Mouse (Mus musculus) brain, embryonic 18.5 days (tissue): ENCODE results near the gene Rpia.

Experiments
- DNase-seq: peaks from one replicate; pipeline ENCODE4 v3.0.0-alpha.2; 2012; ENCODE audit warnings: low read depth, low spot score

Rpia gene

DNA sequence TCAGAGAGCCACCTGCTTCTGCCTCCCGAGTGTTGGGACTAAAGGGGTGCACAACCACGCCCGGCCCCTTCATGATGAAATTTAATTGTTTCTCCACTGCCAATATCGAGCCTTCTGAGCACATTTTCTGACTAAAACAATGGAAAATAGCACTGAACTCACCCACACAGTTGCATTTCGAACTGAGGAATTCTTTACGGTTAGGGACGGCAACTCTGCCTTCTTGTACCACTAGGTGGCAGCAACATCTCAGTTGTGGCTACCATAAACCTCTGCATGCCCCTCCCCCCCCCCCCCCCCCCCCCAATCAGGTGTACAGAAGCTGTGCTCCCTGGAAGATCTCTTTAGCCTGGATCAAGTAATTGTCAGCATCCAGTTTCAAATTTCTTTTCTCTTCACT, 13.2 kb upstream of the Rpia start:
- peak; percentile 22 for DNase-seq

- DNase-seq = peak; percentile 16
Measured at GRCm38 (mm10) chr6:70804632-70805031, 12.6 kb upstream of the Rpia start.

DNA sequence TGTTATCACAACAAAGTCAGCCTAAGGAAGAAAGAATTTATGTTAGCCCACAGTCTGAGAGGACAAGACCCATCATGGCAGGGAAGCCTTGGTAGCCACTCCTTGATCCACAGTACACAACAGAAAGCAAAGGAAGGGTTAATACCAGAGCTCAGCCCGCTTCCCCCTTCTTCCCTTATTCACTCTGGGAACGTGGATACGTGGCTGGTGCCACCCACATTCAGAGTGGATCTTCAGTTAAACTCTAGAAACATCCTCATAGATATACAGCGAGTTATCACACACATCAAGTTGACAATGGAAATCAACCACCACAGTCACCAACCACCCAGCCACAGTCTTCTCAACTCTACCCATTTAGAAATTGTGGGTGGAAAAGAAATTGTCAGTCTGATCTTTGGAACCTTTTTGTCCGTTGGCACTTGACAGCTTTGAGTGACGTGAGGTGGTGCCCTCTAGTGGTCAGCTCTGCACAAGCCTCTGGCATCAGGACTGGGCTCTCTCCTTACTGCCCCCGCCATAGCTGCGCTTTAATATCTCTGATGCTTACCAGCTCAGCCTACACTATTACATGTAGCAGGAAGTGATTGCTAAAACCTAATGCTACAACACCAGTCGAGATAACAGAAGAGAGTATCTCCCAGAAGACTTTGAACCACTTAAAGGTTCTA, 5.7 kb upstream of the Rpia start:
- DNase-seq = no peak

- no peak for DNase-seq
Measured at GRCm38 (mm10) chr6:70796940-70797339, 4.9 kb upstream of the Rpia start.

DNA sequence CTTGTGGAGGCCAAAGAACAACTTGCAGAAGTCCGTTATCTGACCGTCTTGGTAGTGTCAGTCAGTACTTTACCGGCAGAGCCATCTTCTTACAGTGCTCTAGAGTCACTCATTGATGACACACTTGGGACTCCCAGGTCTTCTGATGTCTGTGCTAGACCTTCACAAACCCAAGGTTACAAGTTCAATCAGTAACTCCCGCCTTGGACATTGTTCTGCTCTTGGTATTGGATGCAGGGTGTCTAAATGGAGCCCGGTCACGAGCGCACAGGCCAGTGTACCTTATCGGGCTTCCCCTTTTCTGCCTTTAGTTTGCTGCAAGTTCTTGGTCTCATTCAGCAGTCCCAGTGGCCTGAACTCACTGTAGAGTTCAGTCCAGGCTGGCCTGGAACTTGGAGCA, 612 bp upstream of the Rpia start:
- no peak for DNase-seq

- no peak for DNase-seq
Measured at GRCm38 (mm10) chr6:70790852-70791761, 925 bp downstream of the Rpia start.

DNA sequence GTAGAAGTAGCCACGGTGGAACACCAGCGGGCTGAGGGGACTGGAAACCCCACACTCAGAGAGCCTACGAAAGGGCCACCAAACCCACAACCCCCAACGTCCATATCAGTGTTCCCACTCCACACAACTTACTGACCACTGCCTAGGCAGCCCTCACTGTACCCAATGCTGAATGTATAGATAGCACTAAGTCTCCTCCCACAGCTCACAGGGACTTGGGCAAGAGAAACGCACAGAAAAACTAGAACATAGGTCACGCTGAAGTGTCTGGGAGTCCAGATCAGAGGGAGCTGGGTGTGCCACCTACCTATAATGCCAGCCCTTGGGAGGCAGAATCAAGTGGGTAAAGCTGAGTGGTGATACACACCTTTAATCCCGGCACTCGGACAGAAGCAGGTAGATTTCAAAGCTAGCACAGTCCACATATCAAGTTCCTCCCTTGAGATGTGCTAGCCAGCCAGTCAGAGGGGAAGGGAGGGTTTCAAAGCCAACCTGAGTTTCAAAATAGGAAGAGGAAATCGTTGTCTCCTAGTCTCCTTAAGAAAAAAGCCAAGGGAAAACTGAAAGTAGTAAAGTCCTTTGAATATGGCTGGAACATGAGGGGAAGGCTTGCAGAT, 1.9 kb downstream of the Rpia start:
- DNase-seq = no peak

GRCm38 (mm10) chr6:70789134-70789533, 2.9 kb downstream of the Rpia start:
- no peak for DNase-seq

GRCm38 (mm10) chr6:70787524-70787923, 4.5 kb downstream of the Rpia start:
- no peak for DNase-seq

GRCm38 (mm10) chr6:70785852-70786251, 6.2 kb downstream of the Rpia start:
- no peak for DNase-seq

- no peak for DNase-seq
Measured at GRCm38 (mm10) chr6:70784811-70785210, 7.2 kb downstream of the Rpia start.

DNA sequence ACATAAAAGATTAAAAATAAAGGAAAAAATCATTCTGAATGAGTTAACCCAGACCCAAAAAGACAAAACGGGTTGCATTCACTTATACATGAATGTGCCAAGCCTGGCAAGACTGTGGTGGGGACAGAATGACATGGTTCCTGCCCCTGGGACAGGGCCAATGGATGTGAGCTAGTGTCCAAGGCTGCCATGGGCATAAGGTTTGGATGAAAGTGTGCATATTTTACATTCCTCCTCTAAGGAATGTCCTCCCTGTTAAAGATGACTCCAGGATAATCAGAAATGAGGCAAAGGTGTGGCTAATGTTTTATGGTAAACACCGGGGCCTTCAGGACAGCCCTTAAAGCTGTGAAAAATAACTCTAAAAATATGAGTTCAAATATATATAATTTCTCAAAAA, 10.7 kb downstream of the Rpia start:
- no peak for DNase-seq

DNA sequence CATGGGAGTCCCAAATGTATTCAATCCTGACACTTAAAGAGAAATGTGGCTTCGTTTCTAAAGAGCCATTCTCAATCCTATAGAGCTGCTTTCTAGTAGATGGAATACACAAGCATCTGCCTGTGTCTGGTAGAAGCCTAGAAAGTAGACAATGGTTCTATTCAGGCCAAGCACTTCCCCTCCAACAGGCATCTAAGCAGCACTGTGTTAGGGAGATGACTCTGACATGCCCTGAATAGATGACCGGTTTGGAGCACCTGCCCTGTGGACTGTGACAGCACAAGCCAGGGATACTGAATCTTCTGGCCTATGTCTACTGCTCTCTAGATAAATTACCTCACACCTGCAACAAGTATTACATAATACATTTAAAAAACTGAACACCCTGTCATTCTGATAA, 17.7 kb downstream of the Rpia start:
- DNase-seq = no peak

- DNase-seq = no peak
Measured at GRCm38 (mm10) chr6:70773769-70774168, 18.3 kb downstream of the Rpia start.

DNA sequence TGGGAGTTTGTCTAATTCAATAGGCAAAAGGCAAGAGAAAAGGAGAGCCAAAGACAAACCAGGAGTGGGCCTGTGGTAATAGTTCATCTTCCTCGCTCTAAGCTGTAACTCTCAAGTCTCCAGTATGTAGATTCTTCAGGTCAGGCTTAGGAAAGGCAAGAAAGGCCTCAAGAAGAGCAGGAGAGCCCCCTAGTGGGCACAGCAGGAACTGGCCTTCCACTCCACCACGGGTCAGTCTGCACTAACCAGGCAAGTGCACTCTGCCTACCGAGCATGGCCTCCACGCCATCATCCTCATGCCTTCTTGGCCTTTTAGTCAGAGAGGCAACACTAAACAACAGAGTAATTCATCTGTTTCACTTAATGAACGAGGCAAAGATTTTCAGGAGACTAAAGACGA, 23.3 kb downstream of the Rpia start:
- peak; percentile 4 for DNase-seq

DNA sequence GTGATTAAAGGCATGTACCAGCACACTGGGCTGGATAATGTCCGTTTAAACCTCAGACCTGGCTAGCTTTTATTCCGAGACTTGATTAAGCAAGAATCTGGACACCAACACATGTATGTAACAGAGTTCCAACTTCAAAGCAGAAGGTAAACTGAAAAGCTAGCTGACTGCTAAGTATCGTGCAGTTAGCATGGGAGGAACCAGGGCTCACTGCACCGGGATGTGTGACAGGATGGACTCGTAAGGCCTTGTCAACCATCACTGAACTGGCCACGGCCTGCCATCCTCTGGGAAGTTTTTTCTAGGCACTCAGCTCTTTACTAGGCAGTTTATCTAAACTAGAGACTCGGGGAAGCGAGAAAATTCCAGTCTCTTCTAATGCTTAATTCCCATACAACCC, 27.0 kb downstream of the Rpia start:
- DNase-seq = no peak

DNA sequence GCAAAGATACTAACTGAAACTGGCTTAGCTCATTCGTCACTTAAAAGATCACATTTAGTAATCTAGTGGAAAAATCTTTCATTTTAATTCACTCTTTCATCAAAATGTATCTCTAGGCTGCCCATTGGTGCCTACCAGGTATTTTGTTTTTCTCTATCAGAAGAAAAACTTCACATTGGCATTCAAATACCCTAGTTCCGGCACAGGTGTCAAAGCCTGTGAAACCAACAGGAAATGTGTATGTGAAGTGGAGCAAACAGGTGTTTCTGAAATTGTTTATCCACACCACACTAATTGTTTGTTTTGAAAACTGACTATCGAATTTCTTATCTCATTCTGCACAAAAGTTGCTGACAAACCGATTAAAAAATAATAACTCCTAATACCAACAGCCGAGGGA, 27.5 kb downstream of the Rpia start:
- DNase-seq = no peak

DNA sequence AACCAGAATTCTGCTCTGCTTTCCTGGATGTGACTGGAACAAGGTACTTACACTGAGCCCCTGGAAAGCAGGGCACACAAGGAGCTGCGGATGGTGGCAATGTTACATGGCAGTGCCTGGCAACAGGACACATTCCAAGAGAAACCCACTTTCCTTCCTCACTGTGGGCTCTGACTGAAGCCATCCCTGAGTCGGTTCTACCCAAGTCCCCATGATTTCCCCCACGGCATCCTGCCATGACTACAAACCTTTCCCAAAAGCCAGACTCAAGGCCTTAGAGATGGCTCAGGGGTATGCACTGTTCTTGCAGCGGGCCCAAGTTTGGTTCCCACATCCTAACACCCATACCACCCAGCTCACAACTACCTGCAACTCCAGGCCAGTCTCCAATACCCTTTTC, 28.2 kb downstream of the Rpia start:
- DNase-seq = no peak

GRCm38 (mm10) chr6:70762659-70763058, 29.4 kb downstream of the Rpia start:
- DNase-seq = no peak

- no peak for DNase-seq
Measured at GRCm38 (mm10) chr6:70760951-70761350, 31.1 kb downstream of the Rpia start.

GRCm38 (mm10) chr6:70754833-70755232, 37.2 kb downstream of the Rpia start:
- DNase-seq = no peak

DNA sequence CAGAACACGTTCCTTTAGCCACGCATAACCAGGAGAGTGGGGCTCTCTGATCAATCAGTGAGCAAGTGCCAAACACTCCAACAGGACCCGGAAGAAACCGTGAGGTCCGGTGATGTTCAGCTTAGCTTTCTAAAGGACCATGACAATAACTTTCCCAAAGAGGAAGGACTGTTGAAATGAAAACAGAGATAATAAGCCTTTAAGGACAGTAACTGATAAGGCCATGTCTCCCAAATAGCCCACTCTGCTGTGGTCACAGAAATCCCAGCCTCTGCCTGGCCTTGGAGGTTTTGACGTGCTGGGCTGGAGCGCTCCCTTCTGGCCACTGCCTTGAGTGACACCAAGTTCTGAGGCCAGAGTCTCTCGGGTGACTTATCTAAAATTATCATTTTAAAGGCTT, 39.7 kb downstream of the Rpia start:
- DNase-seq = no peak

DNA sequence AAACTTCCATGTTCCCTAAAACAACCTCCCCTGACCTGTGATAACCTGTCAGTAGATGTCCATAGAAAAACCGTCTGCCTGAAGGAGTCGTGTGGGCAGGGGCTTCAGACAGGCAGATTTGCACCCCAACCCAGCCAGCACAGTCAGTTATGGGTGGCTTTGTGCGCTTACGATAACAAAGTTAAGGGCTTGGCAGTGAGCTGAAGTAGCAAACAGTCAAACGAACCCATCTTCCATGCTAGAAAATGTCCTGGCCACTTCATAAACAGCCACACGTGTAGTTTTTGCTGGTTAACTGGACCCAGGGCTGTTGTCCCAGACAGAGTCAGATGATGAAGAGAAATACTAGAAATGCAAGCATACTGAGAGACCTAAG, 40.1 kb downstream of the Rpia start:
- DNase-seq = no peak
